Mouse (Mus musculus) kidney, adult 2 months (tissue): Measurements from ENCODE around the gene Fam155a. TPM values are rescaled to one million over a fixed set of nuclear protein-coding genes. Genes with fewer than 3 reads are reported as not detected.
"Not testable (repeated sequence)": the region's sequence is repeated elsewhere in the genome, so short reads cannot be mapped to it uniquely, and the experiment has no call there.

Experiments used
- DNase-seq: peaks from one replicate; pipeline ENCODE4 v3.0.0; 2021
- H3K27ac ChIP-seq: fragments of 200-500 bp; 2 replicates; pipeline ENCODE4 v1.5.1; 2012; ENCODE audit warnings: low read depth, low read length, control low read depth, inconsistent platforms; ENCODE audit not compliant: insufficient read depth
- H3K27me3 ChIP-seq: fragments of 200-500 bp; replicated peaks from 2 replicates; pipeline ENCODE4 v1.6.1; 2012; ENCODE audit warnings: mild to moderate bottlenecking, moderate library complexity, low read length, inconsistent platforms; ENCODE audit not compliant: control insufficient read depth, insufficient read depth
- H3K36me3 ChIP-seq: fragments of 200-500 bp; 2 replicates; pipeline ENCODE4 v1.6.1; 2012; ENCODE audit warnings: mild to moderate bottlenecking, moderate library complexity, low read length, inconsistent platforms; ENCODE audit not compliant: control insufficient read depth, insufficient read depth
- H3K4me1 ChIP-seq: fragments of 200-500 bp; 2 replicates; pipeline ENCODE4 v1.6.1; 2011; ENCODE audit warnings: low read length; ENCODE audit not compliant: control insufficient read depth, insufficient read depth
- H3K4me3 ChIP-seq: fragments of 200-500 bp; 2 replicates; pipeline ENCODE4 v1.5.1; 2011; ENCODE audit warnings: mild to moderate bottlenecking, low read depth, low read length, control low read depth; ENCODE audit not compliant: insufficient read depth
- CTCF ChIP-seq: fragments of 200-500 bp; conservative IDR thresholded peaks from 2 replicates; pipeline ENCODE4 v1.5.1; 2011; ENCODE audit warnings: low read depth, mild to moderate bottlenecking, control low read depth, low read length, moderate library complexity, mixed read lengths; ENCODE audit not compliant: insufficient read depth, insufficient read length
- POLR2A ChIP-seq: fragments of 200-500 bp; IDR thresholded peaks from one replicate; pipeline ENCODE4 v1.6.1; 2011; ENCODE audit warnings: low read depth, low read length, control low read depth
- WGBS: fragments of 180-500 bp; shearing (Covaris S2); methylation state at CpG from one replicate; pipeline ENCODE4 v1.1.7; 2018; 5-methylcytosine and 5-hydroxymethylcytosine counted together
- polyA plus RNA-seq: library from polyadenylated mRNA; depleted of rRNA; stranded (reverse); fragments of >200 nt; gene quantifications from 2 replicates; pipeline ENCODE4 v1.2.3, GENCODE M21; 2012

Gene Fam155a
- polyA plus RNA-seq, 1 experiment, result 0.08 TPM

- 2% methylated on average over 48 of the region's 48 CpGs for WGBS
- DNase-seq, result no peak
- Histone ChIP-seq H3K4me1 (no peaks in the 10 kb centered on the region), H3K4me3 (no peak overlapping the region), H3K36me3 (no peaks in the 10 kb centered on the region), H3K27ac (no peak overlapping the region), H3K27me3 (peaks cover 2% of the 10 kb centered on the region; the same call in 1 of the 2 replicates)
- TF ChIP-seq CTCF (no peak), POLR2A (no peak)
Measured at GRCm38 (mm10) chr8:9770261-9770998, 531 bp downstream of the Fam155a start.

- H3K27me3 ChIP-seq, result peaks cover 2% of the 10 kb centered on the region; the same call in 1 of the 2 replicates
- 38% methylated on average over 6 of the region's 6 CpGs for WGBS
- DNase-seq, result peak; percentile 36
Measured at GRCm38 (mm10) chr8:9769061-9769460, 1.9 kb downstream of the Fam155a start.

GRCm38 (mm10) chr8:9735169-9735568 is 35.8 kb downstream of the Fam155a start:
- Histone ChIP-seq H3K4me1 (no peaks in the 10 kb centered on the region), H3K4me3 (no peak overlapping the region), H3K36me3 (no peaks in the 10 kb centered on the region), H3K27me3 (no peaks in the 10 kb centered on the region), H3K27ac (no peak overlapping the region)
- WGBS, result 71% methylated on average over 5 of the region's 5 CpGs
- DNase-seq, result no peak
- TF ChIP-seq CTCF (no peak), POLR2A (no peak)

More at GRCm38 (mm10) chr8:9769061-9769460, 1.9 kb downstream of the Fam155a start:
- no peaks in the 10 kb centered on the region for H3K4me1 ChIP-seq
- TF ChIP-seq CTCF (no peak), POLR2A (no peak)
- no peak overlapping the region for H3K27ac ChIP-seq
- H3K4me3 ChIP-seq, result no peak overlapping the region
- H3K36me3 ChIP-seq, result no peaks in the 10 kb centered on the region

- Histone ChIP-seq H3K27me3 (no peaks in the 10 kb centered on the region), H3K36me3 (no peaks in the 10 kb centered on the region), H3K4me3 (no peak overlapping the region), H3K27ac (no peak overlapping the region), H3K4me1 (no peaks in the 10 kb centered on the region)
- 90% methylated on average over 4 of the region's 4 CpGs for WGBS
- DNase-seq, result no peak
- no peak for TF ChIP-seq CTCF
- no peak for TF ChIP-seq POLR2A
Measured at GRCm38 (mm10) chr8:9709791-9710190, 61.2 kb downstream of the Fam155a start.

GRCm38 (mm10) chr8:9707433-9707832 is 63.5 kb downstream of the Fam155a start:
- 72% methylated on average over 8 of the region's 8 CpGs for WGBS

GRCm38 (mm10) chr8:9694794-9695193 is 76.2 kb downstream of the Fam155a start:
- Histone ChIP-seq H3K4me1 (no peaks in the 10 kb centered on the region), H3K4me3 (no peak overlapping the region), H3K27me3 (no peaks in the 10 kb centered on the region), H3K36me3 (no peaks in the 10 kb centered on the region), H3K27ac (no peak overlapping the region)
- DNase-seq, result no peak
- WGBS, result 53% methylated on average over 2 of the region's 2 CpGs
- no peak for TF ChIP-seq CTCF
- no peak for TF ChIP-seq POLR2A

More at GRCm38 (mm10) chr8:9707433-9707832, 63.5 kb downstream of the Fam155a start:
- no peak overlapping the region for H3K4me3 ChIP-seq
- DNase-seq, result no peak
- no peaks in the 10 kb centered on the region for H3K4me1 ChIP-seq
- no peaks in the 10 kb centered on the region for H3K36me3 ChIP-seq
- H3K27me3 ChIP-seq, result no peaks in the 10 kb centered on the region
- TF ChIP-seq CTCF (no peak), POLR2A (no peak)
- H3K27ac ChIP-seq, result no peak overlapping the region

GRCm38 (mm10) chr8:9692370-9692769 is 78.6 kb downstream of the Fam155a start:
- WGBS, result 63% methylated on average over 5 of the region's 5 CpGs
- Histone ChIP-seq H3K27ac (no peak overlapping the region), H3K27me3 (no peaks in the 10 kb centered on the region), H3K4me3 (no peak overlapping the region), H3K36me3 (no peaks in the 10 kb centered on the region), H3K4me1 (no peaks in the 10 kb centered on the region)
- TF ChIP-seq CTCF (no peak), POLR2A (no peak)
- no peak for DNase-seq

GRCm38 (mm10) chr8:9660014-9660413 is 110.9 kb downstream of the Fam155a start:
- not testable (repeated sequence) for H3K27me3 ChIP-seq

More at GRCm38 (mm10) chr8:9660014-9660413, 110.9 kb downstream of the Fam155a start:
- H3K4me3 ChIP-seq, H3K27ac ChIP-seq, H3K4me1 ChIP-seq, H3K36me3 ChIP-seq, DNase-seq: not testable (repeated sequence)
- WGBS, result 84% methylated on average over 3 of the region's 3 CpGs
